Mouse (Mus musculus) ES-Bruce4 (cell line): Measurements from ENCODE around the gene Hoxc9. TPM values are rescaled to one million over a fixed set of nuclear protein-coding genes. Genes with fewer than 3 reads are reported as not detected.

Experiments
- H3K27ac ChIP-seq: 2 replicates; pipeline ENCODE4 v1.5.1; 2012; ENCODE audit warnings: low read length, inconsistent platforms; ENCODE audit not compliant: insufficient read depth
- H3K27me3 ChIP-seq: 2 replicates; pipeline ENCODE4 v1.6.1; 2012; ENCODE audit warnings: mild to moderate bottlenecking, low read length, inconsistent platforms; ENCODE audit not compliant: control insufficient read depth, poor library complexity, insufficient read depth, severe bottlenecking
- H3K36me3 ChIP-seq: 2 replicates; pipeline ENCODE4 v1.6.1; 2012; ENCODE audit warnings: inconsistent platforms, mild to moderate bottlenecking, low read length, moderate library complexity; ENCODE audit not compliant: control insufficient read depth, poor library complexity, insufficient read depth, severe bottlenecking
- H3K4me1 ChIP-seq: one replicate; pipeline ENCODE4 v1.8.1; 2011; ENCODE audit warnings: low read length; ENCODE audit not compliant: control insufficient read depth, insufficient read depth
- H3K4me3 ChIP-seq: 2 replicates; pipeline ENCODE4 v1.5.1; 2011; ENCODE audit warnings: low read depth, mild to moderate bottlenecking, low read length
- H3K9ac ChIP-seq: 2 replicates; pipeline ENCODE4 v1.6.1; 2012; ENCODE audit warnings: low read depth, mild to moderate bottlenecking, inconsistent platforms; ENCODE audit not compliant: poor library complexity, severe bottlenecking
- H3K9me3 ChIP-seq: replicated peaks from 2 replicates; pipeline ENCODE4 v1.6.1; 2012; ENCODE audit warnings: mild to moderate bottlenecking, low read length, inconsistent platforms; ENCODE audit not compliant: control insufficient read depth, poor library complexity, insufficient read depth, severe bottlenecking
- CTCF ChIP-seq: IDR thresholded peaks from one replicate; pipeline ENCODE4 v1.8.1; 2011; ENCODE audit warnings: low read depth, low read length
- EP300 ChIP-seq: IDR thresholded peaks from 2 replicates; pipeline ENCODE4 v1.6.1; 2011; ENCODE audit warnings: low read depth, low read length; ENCODE audit not compliant: insufficient read depth
- POLR2A ChIP-seq: IDR thresholded peaks from one replicate; pipeline ENCODE4 v1.8.1; 2011; ENCODE audit warnings: low read length; ENCODE audit not compliant: insufficient read depth
- polyA plus RNA-seq: library from polyadenylated mRNA; stranded (reverse); fragments of >200 nt; gene quantifications from 2 replicates; pipeline ENCODE4 v1.2.4, GENCODE M21; 2011; ENCODE audit warnings: low read depth; ENCODE audit not compliant: missing spikeins, insufficient read depth, insufficient read length

The Hoxc9 gene
- polyA plus RNA-seq, 1 experiment, result not detected

- Histone ChIP-seq H3K9me3 (no peaks in the 10 kb centered on the region), H3K27me3 (peaks cover 18% of the 10 kb centered on the region), H3K9ac (no peak overlapping the region), H3K36me3 (no peaks in the 10 kb centered on the region), H3K27ac (no peak overlapping the region), H3K4me1 (no peaks in the 10 kb centered on the region), H3K4me3 (no peak overlapping the region)
- TF ChIP-seq CTCF (no peak), POLR2A (no peak), EP300 (no peak)
These were observed 52.8 kb downstream of the Hoxc9 start for GRCm38 (mm10) chr15:103028916-103029512.

- TF ChIP-seq POLR2A (no peak), CTCF (no peak), EP300 (no peak)
- H3K4me1 ChIP-seq, result no peaks in the 10 kb centered on the region
- H3K36me3 ChIP-seq, result no peaks in the 10 kb centered on the region
- H3K27ac ChIP-seq, result no peak overlapping the region
- H3K9ac ChIP-seq, result no peak overlapping the region
- peaks cover 18% of the 10 kb centered on the region for H3K27me3 ChIP-seq
- H3K4me3 ChIP-seq, result no peak overlapping the region
- H3K9me3 ChIP-seq, result no peaks in the 10 kb centered on the region
These were observed 53.9 kb downstream of the Hoxc9 start for GRCm38 (mm10) chr15:103030142-103030541.

GRCm38 (mm10) chr15:103032167-103032566 is 55.9 kb downstream of the Hoxc9 start:
- Histone ChIP-seq H3K4me1 (no peaks in the 10 kb centered on the region), H3K27ac (no peak overlapping the region), H3K9me3 (no peaks in the 10 kb centered on the region), H3K4me3 (no peak overlapping the region), H3K9ac (no peak overlapping the region), H3K27me3 (peaks cover 13% of the 10 kb centered on the region), H3K36me3 (no peaks in the 10 kb centered on the region)
- no peak for TF ChIP-seq EP300
- no peak for TF ChIP-seq POLR2A
- no peak for TF ChIP-seq CTCF

GRCm38 (mm10) chr15:103032646-103033575 is 56.7 kb downstream of the Hoxc9 start:
- no peaks in the 10 kb centered on the region for H3K9me3 ChIP-seq
- no peaks in the 10 kb centered on the region for H3K4me1 ChIP-seq
- no peaks in the 10 kb centered on the region for H3K36me3 ChIP-seq
- no peak overlapping the region for H3K27ac ChIP-seq
- no peak for TF ChIP-seq POLR2A
- TF ChIP-seq EP300, result no peak
- TF ChIP-seq CTCF, result no peak
- no peak overlapping the region for H3K4me3 ChIP-seq
- no peak overlapping the region for H3K9ac ChIP-seq
- H3K27me3 ChIP-seq, result peaks cover 13% of the 10 kb centered on the region

GRCm38 (mm10) chr15:103034043-103034806 is 58.0 kb downstream of the Hoxc9 start:
- no peak for TF ChIP-seq EP300
- no peak for TF ChIP-seq CTCF
- no peak for TF ChIP-seq POLR2A
- Histone ChIP-seq H3K4me3 (peak overlapping the region; percentile 31), H3K9me3 (no peaks in the 10 kb centered on the region), H3K36me3 (no peaks in the 10 kb centered on the region), H3K4me1 (no peaks in the 10 kb centered on the region), H3K27ac (no peak overlapping the region), H3K27me3 (peaks cover 6% of the 10 kb centered on the region; the same call in 1 of the 2 replicates), H3K9ac (peak overlapping the region; percentile 84)

Other genes starting within 250 kb of the Hoxc9 start
- 3.7 and 3.8 TPM in 2 replicates for gene Hoxc13, start 55.3 kb upstream of the Hoxc9 start, polyA plus RNA-seq
- gene Hoxc12, start 39.7 kb upstream of the Hoxc9 start, polyA plus RNA-seq, result not detected in 2 replicates
- not detected in 2 replicates for gene Hoxc11, start 22.0 kb upstream of the Hoxc9 start, polyA plus RNA-seq
- gene Hoxc10, start 9.6 kb upstream of the Hoxc9 start, polyA plus RNA-seq, result not detected in 2 replicates
- not detected in 2 replicates for gene Hoxc5, start 9.0 kb upstream of the Hoxc9 start, polyA plus RNA-seq
- gene Hoxc8, start 14.2 kb downstream of the Hoxc9 start, polyA plus RNA-seq, result 0.40 and 0.45 TPM in 2 replicates
- 1.3 TPM in 1 of 2 replicates, not detected in the other for gene Hoxc6, start 21.8 kb downstream of the Hoxc9 start, polyA plus RNA-seq
- 0.56 and 0.99 TPM in 2 replicates for gene Hoxc4, start 42.5 kb downstream of the Hoxc9 start, polyA plus RNA-seq
- 13.5 and 15.3 TPM in 2 replicates for gene Smug1, start 190.7 kb downstream of the Hoxc9 start, polyA plus RNA-seq